In genomic region chr1:183296877-183297383, GRCm38 (mm10) we compare ENCODE assay signal across 7 mouse cellular contexts. TPM values are rescaled to one million over a fixed set of nuclear protein-coding genes. Genes with fewer than 3 reads are reported as not detected.
A peak's percentile ranks its signal among the peaks of the same experiment; 100 is the strongest.
DNase-seq lines count a peak whose midpoint lies in the region; ATAC-seq lines count a peak whose summit lies in the region.

Gene Brox, minus strand, starts transcription at chr1:183297269.

- H3K9me3 ChIP-seq in embryonic facial prominence, embryonic 11.5 days (replicated peaks; ENCODE audit: control insufficient read depth, low read length), result no peaks in the 10 kb centered on the region
- H3K9me3 ChIP-seq in limb, embryonic 10.5 days (replicated peaks), result no peaks in the 10 kb centered on the region
- no peaks in the 10 kb centered on the region for H3K9me3 ChIP-seq in midbrain, embryonic 13.5 days

- ATAC-seq in embryonic facial prominence, embryonic 11.5 days (replicated peaks; ENCODE audit: insufficient number of reproducible peaks, low FRiP score, low TSS enrichment, low read depth), result peak; percentile 83
- peak; percentile 67 for ATAC-seq in granulocyte monocyte progenitor cell, adult 5-6 weeks (replicated peaks; ENCODE audit: poor library complexity, severe bottlenecking)
- peak; percentile 91 for ATAC-seq in midbrain, embryonic 13.5 days

- H3K4me1 ChIP-seq in embryonic facial prominence, embryonic 11.5 days (ENCODE audit: control insufficient read depth, insufficient read depth, low read length), result no peaks in the 10 kb centered on the region
- no peaks in the 10 kb centered on the region for H3K4me1 ChIP-seq in limb, embryonic 10.5 days
- H3K4me1 ChIP-seq in midbrain, embryonic 13.5 days (replicated peaks), result peaks cover 8% of the 10 kb centered on the region

- peak within 1 kb of the TSS; percentile 43 for H3K4me2 ChIP-seq in embryonic facial prominence, embryonic 11.5 days (ENCODE audit: low read depth, low read length)
- peak within 1 kb of the TSS; percentile 61 for H3K4me2 ChIP-seq in midbrain, embryonic 13.5 days (replicated peaks)

- H3K27ac ChIP-seq in embryonic facial prominence, embryonic 11.5 days (replicated peaks; ENCODE audit: low read depth, low read length), result peak within 1 kb of the TSS; percentile 4; the same call in 1 of the 2 replicates
- H3K27ac ChIP-seq in limb, embryonic 10.5 days, result peak within 1 kb of the TSS; percentile 79
- H3K27ac ChIP-seq in midbrain, embryonic 13.5 days, result peak within 1 kb of the TSS; percentile 68

- under 1% methylated on average over 39 of the region's 39 CpGs for WGBS in embryonic facial prominence, embryonic 11.5 days
- under 1% methylated on average over 39 of the region's 39 CpGs for WGBS in limb, embryonic 10.5 days
- 0% methylated on average over 39 of the region's 39 CpGs for WGBS in midbrain, embryonic 13.5 days

- H3K36me3 ChIP-seq in embryonic facial prominence, embryonic 11.5 days (replicated peaks; ENCODE audit: control insufficient read depth, insufficient read depth, low read depth, low read length), result no peaks in the 10 kb centered on the region
- H3K36me3 ChIP-seq in limb, embryonic 10.5 days, result peaks cover 20% of the 10 kb centered on the region
- peaks cover 19% of the 10 kb centered on the region for H3K36me3 ChIP-seq in midbrain, embryonic 13.5 days

- H3K27me3 ChIP-seq in embryonic facial prominence, embryonic 11.5 days (ENCODE audit: control insufficient read depth, insufficient read depth, low read length), result no peaks in the 10 kb centered on the region
- no peaks in the 10 kb centered on the region for H3K27me3 ChIP-seq in limb, embryonic 10.5 days (ENCODE audit: low read depth, poor library complexity, severe bottlenecking)
- no peaks in the 10 kb centered on the region for H3K27me3 ChIP-seq in midbrain, embryonic 13.5 days

- peak within 1 kb of the TSS; percentile 49 for H3K4me3 ChIP-seq in embryonic facial prominence, embryonic 11.5 days (ENCODE audit: low read depth, low read length)
- H3K4me3 ChIP-seq in limb, embryonic 10.5 days, result peak within 1 kb of the TSS; percentile 60
- H3K4me3 ChIP-seq in midbrain, embryonic 13.5 days (replicated peaks), result peak within 1 kb of the TSS; percentile 51

- peak; percentile 98 for DNase-seq in adrenal gland, postnatal 14 days
- DNase-seq in embryonic facial prominence, embryonic 11.5 days (ENCODE audit: low spot score), result peak; percentile 91
- peak; percentile 90 for DNase-seq in kidney, adult 11 months
- peak; percentile 97 for DNase-seq in limb, embryonic 10.5 days (ENCODE audit: low spot score)
- DNase-seq in spleen, adult 12 weeks (ENCODE audit: low spot score), result peak; percentile 97

- peak within 1 kb of the TSS; percentile 52 for H3K9ac ChIP-seq in embryonic facial prominence, embryonic 11.5 days (replicated peaks; ENCODE audit: low read length)
- H3K9ac ChIP-seq in midbrain, embryonic 13.5 days (replicated peaks), result peak within 1 kb of the TSS; percentile 68

RNA-seq across cellular contexts. Expression of gene Brox, which starts in this region (rescaled TPM):
- total RNA-seq in adrenal gland, postnatal 14 days (2021), result 48.2 and 51.8 TPM in 2 replicates
- polyA plus RNA-seq in embryonic facial prominence, embryonic 11.5 days (2014; fragmentation: Nextera tagmentation; extraction: Ambion mirVana), result 51.8 and 57.2 TPM in 2 replicates
- 25.5 and 39.3 TPM in 2 replicates for total RNA-seq in granulocyte monocyte progenitor cell, adult 5-6 weeks (2014; fragmentation: Nextera tagmentation)
- 40.3 and 40.8 TPM in 2 replicates for total RNA-seq in granulocyte monocyte progenitor cell, adult 5-6 weeks (2017)
- polyA plus RNA-seq in limb, embryonic 10.5 days (2016; fragmentation: Nextera tagmentation; extraction: Ambion mirVana), result 29.8 and 35.1 TPM in 2 replicates
- 92.3 and 98.0 TPM in 2 replicates for polyA plus RNA-seq in midbrain, embryonic 13.5 days (2015; fragmentation: Nextera tagmentation; extraction: Ambion mirVana)

Comparison
In these comparisons a context has a peak if more than half of its experiments do, and no peak if none do; other contexts are left out.
1. Peak in every context shown above with its lines: DNase-seq, ATAC-seq, H3K4me3 ChIP-seq and H3K27ac ChIP-seq.
2. H3K27ac ChIP-seq: peak in every context shown above with its lines; median percentile 79 in limb, embryonic 10.5 days; 68 in midbrain, embryonic 13.5 days; 4 in embryonic facial prominence, embryonic 11.5 days.